15 mouse cellular contexts compared by ENCODE assay signal in the genomic region with DNA sequence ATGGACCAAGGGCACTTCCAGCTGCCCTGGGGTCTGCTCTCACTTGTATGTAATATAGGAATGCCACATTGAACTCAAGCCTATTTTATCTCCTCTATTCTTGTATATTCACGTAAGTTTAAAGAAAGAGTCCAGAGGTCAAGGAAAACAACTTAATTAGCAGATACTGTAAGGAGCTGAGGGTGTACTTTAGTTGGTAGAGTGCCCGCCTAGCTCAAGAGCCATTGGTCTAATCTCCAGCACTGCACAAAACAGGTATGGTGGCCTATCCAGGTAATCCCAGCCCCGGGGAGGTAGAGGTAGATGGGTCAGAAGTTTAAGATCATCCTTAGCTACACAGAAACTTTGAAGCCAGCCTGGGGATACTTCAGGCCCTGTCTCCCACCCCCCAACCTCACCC.
"Had no signal": no experiment of that assay in that cellular context is flagged by ENCODE, and none has a peak within 500 bp of the region (broad histone marks: within the 10 kb centered on the region; RNA-seq: fewer than 3 reads in every experiment).

No protein-coding gene starts in this region.

- ATAC-seq: midbrain, embryonic 13.5 days; midbrain, embryonic 15.5 days had no signal

- H3K9ac ChIP-seq: lung, embryonic 14.5 days; midbrain, embryonic 13.5 days; midbrain, embryonic 15.5 days; neural tube, embryonic 12.5 days; stomach, embryonic 15.5 days had no signal

- H3K27ac ChIP-seq: macrophage; midbrain, embryonic 13.5 days; midbrain, embryonic 15.5 days; neural tube, embryonic 12.5 days; stomach, embryonic 15.5 days; stomach, postnatal 0 days had no signal

- H3K4me2 ChIP-seq: lung, embryonic 14.5 days; midbrain, embryonic 11.5 days; midbrain, embryonic 13.5 days; midbrain, embryonic 15.5 days; neural tube, embryonic 12.5 days; stomach, embryonic 15.5 days had no signal

- H3K4me1 ChIP-seq: midbrain, embryonic 13.5 days; midbrain, embryonic 15.5 days; neural tube, embryonic 12.5 days; stomach, embryonic 15.5 days had no signal

- DNase-seq: lung, adult 18-20 months; lung, embryonic 14.5 days; lung, postnatal 14 days; lung, postnatal 36 days; right cerebral cortex, postnatal 14 days; thymus, adult 2 months; thymus, postnatal 25 days had no signal

- H3K27me3 ChIP-seq: megakaryocyte, embryonic 14.5 days; midbrain, embryonic 13.5 days; midbrain, embryonic 15.5 days; neural tube, embryonic 12.5 days; stomach, embryonic 15.5 days had no signal

- H3K4me3 ChIP-seq: megakaryocyte, embryonic 14.5 days; midbrain, embryonic 13.5 days; midbrain, embryonic 15.5 days; neural tube, embryonic 12.5 days; stomach, embryonic 15.5 days had no signal

- H3K9me3 ChIP-seq: megakaryocyte, embryonic 14.5 days; midbrain, embryonic 13.5 days; midbrain, embryonic 15.5 days; neural tube, embryonic 12.5 days; stomach, embryonic 15.5 days had no signal
